Mouse (Mus musculus) olfactory bulb, adult 2 months (tissue): ENCODE data around the gene Pla2g12b.

ENCODE experiments used
- CTCF ChIP-seq: fragments of 200-500 bp; IDR thresholded peaks from 2 replicates; pipeline ENCODE4 v1.5.1; 2012; ENCODE audit warnings: low read depth, mild to moderate bottlenecking, low read length, moderate library complexity; ENCODE audit not compliant: insufficient read depth
- POLR2A ChIP-seq: fragments of 200-500 bp; IDR thresholded peaks from 2 replicates; pipeline ENCODE4 v1.6.1; 2012; ENCODE audit warnings: mild to moderate bottlenecking, low read depth, low read length, moderate library complexity; ENCODE audit not compliant: insufficient read depth

GRCm38 (mm10) chr10:59443212-59443611 is 39.8 kb downstream of the Pla2g12b start:
- TF ChIP-seq POLR2A (no peak), CTCF (no peak)
